Mouse (Mus musculus): ENCODE results near the gene Atg101. TPM values are rescaled to one million over a fixed set of nuclear protein-coding genes. Genes with fewer than 3 reads are reported as not detected.

Atg101 gene
- polyA plus RNA-seq, 1 experiment from 2014 or later, result 19.7 TPM

DNA sequence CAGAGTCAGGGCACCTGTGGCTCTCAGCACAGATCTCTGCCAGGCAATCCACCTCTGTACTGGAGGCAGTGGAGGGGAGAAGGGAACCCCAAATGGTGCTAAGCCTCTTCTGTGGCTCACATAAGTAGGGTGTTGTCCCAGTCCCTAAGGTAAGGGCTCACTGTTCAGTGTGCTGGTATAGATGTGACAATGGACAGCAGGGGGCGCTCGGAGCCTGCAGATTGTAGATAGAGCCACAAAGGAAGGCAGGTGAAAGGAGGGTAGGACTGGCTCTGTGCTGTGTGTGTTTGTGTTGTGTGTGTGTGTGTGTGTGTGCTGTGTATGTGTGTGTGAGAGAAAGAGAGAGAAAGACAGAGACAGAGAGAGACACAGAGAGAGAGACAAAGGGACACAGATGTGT, 55.5 kb downstream of the Atg101 start:
- Histone ChIP-seq H3K4me3 (ENCODE audit: inconsistent target) (no peak overlapping the region), H3K79me2 (ENCODE audit: inconsistent target) (no peaks in the 10 kb centered on the region), H3K27ac (no peak overlapping the region), H3K36me3 (ENCODE audit: inconsistent target) (no peaks in the 10 kb centered on the region)
- WGBS (ENCODE audit: missing documents), result 0% methylated on average over 2 of the region's 2 CpGs

Other genes starting within 250 kb of the Atg101 start
- not detected in 3 replicates for gene Gm47841, start 236.9 kb upstream of the Atg101 start, polyA plus RNA-seq (2018)
- 0.98 to 1.4 TPM (median 1.1 TPM) in 3 replicates for gene Fignl2, start 205.7 kb upstream of the Atg101 start, polyA plus RNA-seq (2018)
- not detected in 3 replicates for gene Ankrd33, start 168.5 kb upstream of the Atg101 start, polyA plus RNA-seq (2018)
- 8.7 to 12.6 TPM (median 11.5 TPM) in 3 replicates for gene Acvrl1, start 155.8 kb upstream of the Atg101 start, polyA plus RNA-seq (2018)
- gene Acvr1b, start 110.2 kb upstream of the Atg101 start, polyA plus RNA-seq (2018), result 13.7 to 15.7 TPM (median 14.6 TPM) in 3 replicates
- gene Grasp, start 60.1 kb upstream of the Atg101 start, polyA plus RNA-seq (2018), result 0.26 to 0.36 TPM in 2 of 3 replicates, not detected in the other
- 6.1 to 9.4 TPM (median 7.1 TPM) in 3 replicates for gene Nr4a1, start 30.0 kb upstream of the Atg101 start, polyA plus RNA-seq (2018)
- not detected in 3 replicates for gene 6030408B16Rik, start 8.9 kb downstream of the Atg101 start, polyA plus RNA-seq (2018)
- gene Krt80, start 85.9 kb downstream of the Atg101 start, polyA plus RNA-seq (2018), result 0.51 to 0.83 TPM (median 0.56 TPM) in 3 replicates
- gene Krt7, start 126.8 kb downstream of the Atg101 start, polyA plus RNA-seq (2018), result not detected in 3 replicates
- not detected in 3 replicates for gene Krt87, start 154.5 kb downstream of the Atg101 start, polyA plus RNA-seq (2018)
- gene Krt88, start 163.5 kb downstream of the Atg101 start, polyA plus RNA-seq (2018), result not detected in 3 replicates
- gene Krt81, start 179.5 kb downstream of the Atg101 start, polyA plus RNA-seq (2018), result not detected in 3 replicates
- gene Krt86, start 189.2 kb downstream of the Atg101 start, polyA plus RNA-seq (2018), result not detected in 3 replicates
- gene Krt83, start 207.2 kb downstream of the Atg101 start, polyA plus RNA-seq (2018), result not detected in 3 replicates
- not detected in 3 replicates for gene Gm49425, start 233.0 kb downstream of the Atg101 start, polyA plus RNA-seq (2018)
- gene Krt84, start 248.5 kb downstream of the Atg101 start, polyA plus RNA-seq (2018), result not detected in 3 replicates

All from macrophage (primary cell).